Mouse (Mus musculus) midbrain, embryonic 12.5 days (tissue): ENCODE measurements around the gene Fbxl17. TPM values are rescaled to one million over a fixed set of nuclear protein-coding genes. Genes with fewer than 3 reads are reported as not detected.

Experiments
- ATAC-seq: fragments of 200-750 bp; cut with Nextera tagmentation; 2 replicates; pipeline ENCODE4 v1.8.0; 2017; ENCODE audit warnings: low read depth, moderate TSS enrichment, moderate library complexity; ENCODE audit not compliant: low FRiP score
- H3K27ac ChIP-seq: fragments of 300-500 bp; sonication (generic); replicated peaks from 2 replicates; pipeline ENCODE4 v1.5.1; 2016; ENCODE audit warnings: mild to moderate bottlenecking
- H3K27me3 ChIP-seq: fragments of 300-500 bp; sonication (generic); 2 replicates; pipeline ENCODE4 v1.6.1; 2016; ENCODE audit warnings: mild to moderate bottlenecking
- H3K36me3 ChIP-seq: fragments of 300-500 bp; sonication (generic); 2 replicates; pipeline ENCODE4 v1.6.1; 2016
- H3K4me1 ChIP-seq: fragments of 300-500 bp; sonication (generic); 2 replicates; pipeline ENCODE4 v1.6.1; 2016
- H3K4me2 ChIP-seq: fragments of 300-500 bp; sonication (generic); replicated peaks from 2 replicates; pipeline ENCODE4 v1.6.1; 2016; ENCODE audit warnings: mild to moderate bottlenecking, moderate library complexity
- H3K4me3 ChIP-seq: fragments of 300-500 bp; sonication (generic); 2 replicates; pipeline ENCODE4 v1.5.1; 2016; ENCODE audit warnings: mild to moderate bottlenecking
- H3K9ac ChIP-seq: fragments of 300-500 bp; sonication (generic); replicated peaks from 2 replicates; pipeline ENCODE4 v1.6.1; 2016; ENCODE audit warnings: mild to moderate bottlenecking, moderate library complexity
- H3K9me3 ChIP-seq: fragments of 300-500 bp; sonication (generic); 2 replicates; pipeline ENCODE4 v1.6.1; 2016; ENCODE audit warnings: mild to moderate bottlenecking
- WGBS: fragments of 180-500 bp; shearing (Covaris S2); methylation state at CpG from one replicate; pipeline ENCODE4 v1.1.7; 2016; 5-methylcytosine and 5-hydroxymethylcytosine counted together
- polyA plus RNA-seq: library from polyadenylated mRNA; unstranded; fragments of >200 nt; fragmentation: Nextera tagmentation; extraction: Ambion mirVana; gene quantifications from 2 replicates; pipeline ENCODE4 v1.2.1, GENCODE M21; 2016

Gene Fbxl17
- polyA plus RNA-seq, 1 experiment from 2014 or later = 37.1 TPM

GRCm38 (mm10) chr17:63315646-63316480 is 184.0 kb downstream of the Fbxl17 start:
- WGBS = 84% methylated on average over 12 of the region's 12 CpGs
- Histone ChIP-seq H3K4me3 (no peak overlapping the region), H3K4me1 (peaks cover 8% of the 10 kb centered on the region), H3K36me3 (no peaks in the 10 kb centered on the region; the same call in 1 of the 2 replicates), H3K4me2 (no peak overlapping the region), H3K27me3 (no peaks in the 10 kb centered on the region), H3K9me3 (no peaks in the 10 kb centered on the region), H3K27ac (no peak overlapping the region), H3K9ac (no peak overlapping the region)
- ATAC-seq = no peak

- WGBS = 92% methylated on average over 3 of the region's 3 CpGs
- H3K4me1 ChIP-seq = 0 out of 2 replicates have a peak, but pooled peaks cover 7% of the 10 kb centered on the region
- H3K4me3 ChIP-seq = no peak overlapping the region
- H3K4me2 ChIP-seq = no peak overlapping the region
- no peak overlapping the region for H3K27ac ChIP-seq
- no peak overlapping the region for H3K9ac ChIP-seq
- H3K27me3 ChIP-seq = no peaks in the 10 kb centered on the region
- no peaks in the 10 kb centered on the region for H3K9me3 ChIP-seq
- no peaks in the 10 kb centered on the region; the same call in 1 of the 2 replicates for H3K36me3 ChIP-seq
- ATAC-seq = no peak
Measured at GRCm38 (mm10) chr17:63312804-63313203, 187.0 kb downstream of the Fbxl17 start.

DNA sequence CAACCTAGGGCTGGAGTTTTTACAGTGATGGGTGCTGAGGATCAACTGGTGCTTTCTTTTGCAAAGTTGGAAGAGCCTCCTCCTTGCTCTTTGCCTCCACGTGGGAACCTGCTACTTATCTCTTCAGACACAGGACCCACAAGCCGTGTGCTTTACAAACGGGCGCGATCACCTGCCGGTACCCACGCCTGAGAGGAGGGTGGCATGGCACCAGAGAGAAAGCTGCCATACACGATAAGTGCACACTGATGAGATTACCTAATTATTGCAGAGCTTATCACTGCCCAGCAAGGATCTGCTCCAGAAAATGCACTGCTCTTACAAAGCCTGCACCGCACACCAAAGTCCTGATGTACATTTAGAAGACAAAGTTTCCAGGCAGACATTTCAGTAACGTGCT is 187.5 kb downstream of the Fbxl17 start:
- no peaks in the 10 kb centered on the region for H3K9me3 ChIP-seq
- no peak overlapping the region for H3K4me2 ChIP-seq
- H3K4me3 ChIP-seq = no peak overlapping the region
- no peak for ATAC-seq
- no peak overlapping the region for H3K27ac ChIP-seq
- no peak overlapping the region for H3K9ac ChIP-seq
- 88% methylated on average over 10 of the region's 10 CpGs for WGBS
- H3K36me3 ChIP-seq = no peaks in the 10 kb centered on the region; the same call in 1 of the 2 replicates
- H3K27me3 ChIP-seq = no peaks in the 10 kb centered on the region
- 0 out of 2 replicates have a peak, but pooled peaks cover 4% of the 10 kb centered on the region for H3K4me1 ChIP-seq

DNA sequence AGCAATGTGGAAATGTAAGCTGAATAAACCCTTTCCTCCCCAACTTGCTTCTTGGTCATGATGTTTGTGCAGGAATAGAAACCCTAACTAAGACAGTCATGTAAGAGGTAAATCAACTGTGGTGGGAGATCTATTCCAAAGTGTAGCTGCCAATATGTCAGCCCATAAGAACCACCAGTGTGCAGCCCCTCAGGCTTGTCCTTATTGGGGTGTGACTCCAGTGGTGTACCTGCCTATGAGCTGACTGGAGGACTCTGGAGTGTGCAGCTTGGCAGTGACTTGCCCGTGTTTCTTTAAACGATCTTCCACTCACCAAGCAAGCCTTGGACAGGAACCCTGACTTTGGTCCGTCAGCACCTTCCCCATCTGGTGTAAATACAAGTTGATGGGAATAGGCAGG is 188.2 kb downstream of the Fbxl17 start:
- Histone ChIP-seq H3K27ac (no peak overlapping the region), H3K9ac (no peak overlapping the region), H3K27me3 (no peaks in the 10 kb centered on the region), H3K4me1 (0 out of 2 replicates have a peak, but pooled peaks cover 4% of the 10 kb centered on the region), H3K36me3 (no peaks in the 10 kb centered on the region; the same call in 1 of the 2 replicates), H3K4me3 (no peak overlapping the region), H3K4me2 (no peak overlapping the region), H3K9me3 (no peaks in the 10 kb centered on the region)
- ATAC-seq = no peak
- WGBS = 86% methylated on average over 3 of the region's 3 CpGs

- Histone ChIP-seq H3K9me3 (no peaks in the 10 kb centered on the region), H3K4me2 (no peak overlapping the region), H3K36me3 (no peaks in the 10 kb centered on the region), H3K4me3 (no peak overlapping the region), H3K27ac (no peak overlapping the region), H3K4me1 (0 out of 2 replicates have a peak, but pooled peaks cover 4% of the 10 kb centered on the region), H3K27me3 (no peaks in the 10 kb centered on the region), H3K9ac (no peak overlapping the region)
- WGBS = 79% methylated on average over 3 of the region's 3 CpGs
- ATAC-seq = no peak
Measured at GRCm38 (mm10) chr17:63310021-63310420, 189.8 kb downstream of the Fbxl17 start.

GRCm38 (mm10) chr17:63303862-63304261 is 196.0 kb downstream of the Fbxl17 start:
- WGBS = 50% methylated on average over 4 of the region's 4 CpGs
- no peak for ATAC-seq
- Histone ChIP-seq H3K4me1 (peaks cover 10% of the 10 kb centered on the region), H3K27me3 (no peaks in the 10 kb centered on the region), H3K27ac (no peak overlapping the region), H3K4me2 (no peak overlapping the region), H3K4me3 (no peak overlapping the region), H3K9me3 (no peaks in the 10 kb centered on the region), H3K9ac (no peak overlapping the region), H3K36me3 (no peaks in the 10 kb centered on the region)

- peaks cover 10% of the 10 kb centered on the region for H3K4me1 ChIP-seq
- peak; percentile 41; the same call in 1 of the 2 replicates for ATAC-seq
- WGBS = 49% methylated on average over 12 of the region's 12 CpGs
Measured at GRCm38 (mm10) chr17:63301822-63302393, 197.9 kb downstream of the Fbxl17 start.

DNA sequence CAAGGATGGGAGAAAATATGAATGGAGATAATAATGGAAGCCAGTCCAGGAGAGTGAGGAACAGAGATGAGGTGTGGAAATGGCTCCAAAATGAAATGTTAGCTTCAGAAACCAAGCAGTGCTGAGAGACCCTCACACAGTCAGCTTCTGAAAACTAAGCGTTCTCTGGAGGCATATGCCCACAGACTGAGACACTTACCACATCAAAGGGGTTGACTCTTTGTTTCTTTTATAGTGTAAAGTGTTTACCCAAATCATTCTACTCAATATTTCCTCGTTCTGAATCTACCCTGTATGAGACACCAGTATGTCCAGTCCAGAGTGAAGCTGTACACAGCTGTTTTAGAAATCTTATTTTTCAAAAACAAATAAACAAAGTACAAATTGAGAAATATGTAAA is 204.3 kb downstream of the Fbxl17 start:
- H3K4me3 ChIP-seq = no peak overlapping the region
- no peaks in the 10 kb centered on the region for H3K9me3 ChIP-seq
- H3K9ac ChIP-seq = no peak overlapping the region
- peaks cover 15% of the 10 kb centered on the region for H3K4me1 ChIP-seq
- H3K36me3 ChIP-seq = no peaks in the 10 kb centered on the region
- ATAC-seq = no peak
- no peak overlapping the region for H3K4me2 ChIP-seq
- 44% methylated on average over 2 of the region's 2 CpGs for WGBS
- H3K27me3 ChIP-seq = no peaks in the 10 kb centered on the region
- no peak overlapping the region for H3K27ac ChIP-seq

More at GRCm38 (mm10) chr17:63301822-63302393, 197.9 kb downstream of the Fbxl17 start:
- Histone ChIP-seq H3K9ac (no peak overlapping the region), H3K27me3 (no peaks in the 10 kb centered on the region), H3K36me3 (no peaks in the 10 kb centered on the region), H3K4me2 (no peak overlapping the region), H3K9me3 (no peaks in the 10 kb centered on the region), H3K4me3 (no peak overlapping the region), H3K27ac (no peak overlapping the region)

- Histone ChIP-seq H3K27me3 (no peaks in the 10 kb centered on the region), H3K9me3 (no peaks in the 10 kb centered on the region), H3K36me3 (no peaks in the 10 kb centered on the region), H3K27ac (no peak overlapping the region), H3K4me2 (no peak overlapping the region), H3K4me3 (no peak overlapping the region), H3K4me1 (peaks cover 15% of the 10 kb centered on the region), H3K9ac (no peak overlapping the region)
- no peak for ATAC-seq
- WGBS = 71% methylated on average over 3 of the region's 3 CpGs
Measured at GRCm38 (mm10) chr17:63294961-63295360, 204.9 kb downstream of the Fbxl17 start.

DNA sequence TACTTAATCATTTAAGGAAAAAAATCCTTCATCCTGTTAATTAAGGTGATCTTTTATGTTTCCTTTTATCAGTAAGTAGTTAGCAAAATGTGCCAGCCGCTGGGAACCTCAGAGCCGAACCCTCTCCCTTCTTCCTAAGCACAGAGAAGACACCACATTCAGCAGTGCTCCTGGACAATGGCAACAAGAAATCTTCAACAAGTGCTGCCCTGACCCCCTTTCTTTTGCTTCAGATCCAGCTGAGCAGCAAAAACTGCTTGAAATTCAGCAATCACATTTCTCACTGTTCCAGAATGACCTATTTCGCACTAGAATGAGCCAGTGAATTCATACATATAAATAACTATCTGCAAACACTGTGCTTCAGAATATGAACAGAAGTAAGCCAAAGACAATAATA is 205.8 kb downstream of the Fbxl17 start:
- WGBS = 19% methylated on average over 3 of the region's 3 CpGs
- Histone ChIP-seq H3K4me1 (peaks cover 15% of the 10 kb centered on the region), H3K27me3 (no peaks in the 10 kb centered on the region), H3K9ac (no peak overlapping the region; the same call in 1 of the 2 replicates), H3K4me2 (no peak overlapping the region), H3K27ac (no peak overlapping the region), H3K9me3 (no peaks in the 10 kb centered on the region), H3K36me3 (no peaks in the 10 kb centered on the region), H3K4me3 (no peak overlapping the region)
- no peak for ATAC-seq

GRCm38 (mm10) chr17:63289317-63289913 is 210.4 kb downstream of the Fbxl17 start:
- Histone ChIP-seq H3K27ac (no peak overlapping the region), H3K9ac (no peak overlapping the region), H3K36me3 (no peaks in the 10 kb centered on the region)

DNA sequence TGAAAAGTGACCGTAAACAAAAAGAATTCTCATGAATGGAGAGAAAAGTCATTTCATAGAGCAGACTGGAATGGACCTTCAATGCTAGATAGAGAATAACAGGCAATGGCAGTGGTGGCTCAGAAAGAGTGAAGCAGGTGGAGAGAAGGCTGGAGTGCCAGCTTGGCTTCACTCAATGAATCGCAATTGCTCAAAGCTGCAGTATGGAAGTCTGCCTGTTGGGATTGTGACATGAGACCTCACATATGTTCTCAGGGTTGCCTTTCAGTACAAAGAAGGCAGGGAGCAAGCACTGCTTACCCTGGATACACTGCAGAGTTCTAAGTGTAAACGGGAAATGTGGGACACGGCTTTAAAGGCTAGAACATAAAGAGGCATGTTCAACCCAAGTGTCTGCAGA is 211.0 kb downstream of the Fbxl17 start:
- no peaks in the 10 kb centered on the region for H3K36me3 ChIP-seq
- H3K9ac ChIP-seq = no peak overlapping the region
- 93% methylated on average over 4 of the region's 4 CpGs for WGBS
- no peak overlapping the region for H3K4me3 ChIP-seq
- ATAC-seq = no peak
- H3K27me3 ChIP-seq = no peaks in the 10 kb centered on the region
- H3K27ac ChIP-seq = no peak overlapping the region
- no peaks in the 10 kb centered on the region for H3K9me3 ChIP-seq
- H3K4me2 ChIP-seq = no peak overlapping the region
- peaks cover 14% of the 10 kb centered on the region for H3K4me1 ChIP-seq

More at GRCm38 (mm10) chr17:63289317-63289913, 210.4 kb downstream of the Fbxl17 start:
- no peak overlapping the region for H3K4me3 ChIP-seq
- no peak for ATAC-seq
- peaks cover 18% of the 10 kb centered on the region for H3K4me1 ChIP-seq
- H3K9me3 ChIP-seq = no peaks in the 10 kb centered on the region
- no peak overlapping the region for H3K4me2 ChIP-seq
- H3K27me3 ChIP-seq = no peaks in the 10 kb centered on the region
- 75% methylated on average over 1 of the region's 1 CpGs for WGBS
